Mouse (Mus musculus) heart, embryonic 14.5 days (tissue): ENCODE measurements at regions not wholly inside any gene's neighbourhood (a gene's known extent, or its start where the extent isn't known, plus 50 kb on each side); places are given as distances from the start of the nearest gene placed in this dataset.

Experiments used
- ATAC-seq: fragments of 200-750 bp; cut with Nextera tagmentation; 2 replicates; pipeline ENCODE4 v1.8.0; 2017; ENCODE audit warnings: low read depth, moderate TSS enrichment; ENCODE audit not compliant: insufficient number of reproducible peaks, insufficient read depth, low FRiP score
- H3K27ac ChIP-seq, 2 experiments: fragments of 200-500 bp in 1 of 2; fragments of 300-500 bp in 1 of 2; sonication (generic) in 1 of 2; replicated peaks in 1 of 2; 2 replicates each; pipeline ENCODE4 v1.5.1; 2012 to 2014; ENCODE audit warnings: low read depth in 2 of 2, low read length in 2 of 2, control low read depth in 1 of 2, mild to moderate bottlenecking in 1 of 2, mixed read lengths in 1 of 2; ENCODE audit not compliant: control insufficient read depth in 1 of 2, insufficient read depth in 1 of 2
- H3K27me3 ChIP-seq: fragments of 300-500 bp; sonication (generic); 2 replicates; pipeline ENCODE4 v1.6.1; 2014; ENCODE audit warnings: mild to moderate bottlenecking, low read length, control low read depth; ENCODE audit not compliant: control insufficient read depth, insufficient read depth
- H3K36me3 ChIP-seq: fragments of 300-500 bp; sonication (generic); 2 replicates; pipeline ENCODE4 v1.6.1; 2014; ENCODE audit warnings: mild to moderate bottlenecking, control low read depth, low read length, mixed read lengths; ENCODE audit not compliant: control insufficient read depth, insufficient read depth
- H3K4me1 ChIP-seq, 2 experiments: fragments of 200-500 bp in 1 of 2; fragments of 300-500 bp in 1 of 2; sonication (generic) in 1 of 2; 2 replicates each; pipeline ENCODE4 v1.6.1; 2012 to 2014; ENCODE audit warnings: low read length in 2 of 2, control low read depth in 1 of 2, mixed read lengths in 1 of 2; ENCODE audit not compliant: control insufficient read depth in 2 of 2, insufficient read depth in 2 of 2
- H3K4me2 ChIP-seq: fragments of 300-500 bp; sonication (generic); 2 replicates; pipeline ENCODE4 v1.6.1; 2014; ENCODE audit warnings: mild to moderate bottlenecking, low read length
- H3K4me3 ChIP-seq, 2 experiments: fragments of 200-500 bp in 1 of 2; fragments of 300-500 bp in 1 of 2; sonication (generic) in 1 of 2; 2 replicates each; pipeline ENCODE4 v1.5.1; 2012 to 2014; ENCODE audit warnings: low read length in 2 of 2, mild to moderate bottlenecking in 2 of 2, control low read depth in 1 of 2, low read depth in 1 of 2, moderate library complexity in 1 of 2; ENCODE audit not compliant: control insufficient read depth in 1 of 2, insufficient read depth in 1 of 2
- H3K9ac ChIP-seq: fragments of 300-500 bp; sonication (generic); 2 replicates; pipeline ENCODE4 v1.6.1; 2014; ENCODE audit warnings: mild to moderate bottlenecking, low read length
- H3K9me3 ChIP-seq: fragments of 300-500 bp; sonication (generic); 2 replicates; pipeline ENCODE4 v1.6.1; 2016; ENCODE audit warnings: low read length, control low read depth; ENCODE audit not compliant: control insufficient read depth
- WGBS: fragments of 180-500 bp; shearing (Covaris S2); extraction: QIAGEN DNeasy Blood & Tissue Kit; methylation state at CpG from one replicate; pipeline ENCODE4 v1.1.7; 2014; 5-methylcytosine and 5-hydroxymethylcytosine counted together

DNA sequence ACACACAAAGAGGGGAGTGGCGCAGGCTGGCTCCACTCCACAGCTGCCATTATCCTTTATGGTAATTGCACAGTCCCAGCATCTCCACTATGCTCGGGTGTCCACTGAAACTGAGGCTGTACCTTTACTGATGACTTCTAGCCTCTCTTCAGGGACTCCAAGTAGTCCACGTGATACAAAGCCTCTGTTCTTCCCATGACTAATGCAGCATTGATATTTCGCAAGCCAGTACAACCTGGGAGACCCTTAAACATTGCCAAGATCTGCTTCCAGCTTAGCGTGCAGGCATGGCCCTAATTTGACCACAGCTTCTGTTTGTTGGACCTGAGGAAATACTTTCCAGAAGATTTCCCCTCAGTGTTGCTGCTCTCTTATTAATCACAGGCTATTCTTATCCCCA, 215.8 kb downstream of the Galc start:
- Histone ChIP-seq H3K4me2 (no peak overlapping the region), H3K27me3 (no peaks in the 10 kb centered on the region), H3K27ac (no peak overlapping the region), H3K36me3 (no peaks in the 10 kb centered on the region), H3K9me3 (no peaks in the 10 kb centered on the region), H3K4me1 (peaks cover 0 to 3% of the 10 kb centered on the region in 2 experiments; a peak in 1 of 4 replicates), H3K9ac (no peak overlapping the region), H3K4me3 (no peak overlapping the region)
- ATAC-seq = no peak
- WGBS = 66% methylated on average over 5 of the region's 5 CpGs

DNA sequence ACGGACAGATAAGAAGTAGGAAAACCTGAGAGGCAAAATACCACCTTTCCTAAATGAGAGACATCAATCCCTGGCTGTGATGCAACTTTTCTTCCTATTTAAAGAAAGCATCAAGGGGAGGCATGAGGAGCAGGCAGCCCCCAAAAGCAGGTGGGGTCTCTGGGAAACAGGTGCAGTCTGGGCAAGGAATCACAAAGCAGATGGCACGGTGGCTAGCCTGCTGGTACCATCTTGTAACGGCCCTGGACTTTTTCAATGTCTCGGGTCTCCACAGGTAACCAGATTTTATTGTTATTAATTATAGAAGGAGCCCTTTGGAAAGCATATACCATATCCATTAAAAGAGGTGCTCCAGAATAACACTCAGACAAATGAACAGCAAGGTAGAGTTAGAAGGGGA, 219.6 kb downstream of the Galc start:
- Histone ChIP-seq H3K4me1 (no peaks in the 10 kb centered on the region), H3K27ac (no peak overlapping the region), H3K9ac (no peak overlapping the region), H3K27me3 (no peaks in the 10 kb centered on the region), H3K4me3 (no peak overlapping the region), H3K9me3 (no peaks in the 10 kb centered on the region), H3K36me3 (no peaks in the 10 kb centered on the region), H3K4me2 (no peak overlapping the region)
- 78% methylated on average over 4 of the region's 4 CpGs for WGBS
- no peak for ATAC-seq

DNA sequence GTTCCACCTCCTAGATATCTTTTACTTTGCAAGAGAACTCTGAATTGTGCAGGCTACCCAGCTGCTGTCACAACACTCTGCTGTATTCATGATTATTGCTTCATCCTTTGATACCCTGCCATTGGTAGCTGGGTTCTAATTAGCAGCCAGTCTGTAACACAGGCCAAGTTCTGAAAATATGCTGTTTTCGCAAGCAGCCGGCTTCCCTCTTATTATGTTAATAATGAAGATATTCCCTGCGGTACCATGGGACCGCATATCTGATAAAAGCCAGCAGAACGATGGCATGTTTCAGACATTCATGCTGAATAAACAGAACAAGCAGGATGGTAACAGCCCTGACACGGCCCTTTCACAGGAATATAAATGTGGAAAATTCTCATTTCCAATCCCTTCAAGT, 235.6 kb downstream of the Galc start:
- no peaks in the 10 kb centered on the region for H3K4me1 ChIP-seq
- ATAC-seq = no peak
- 79% methylated on average over 6 of the region's 6 CpGs for WGBS
- H3K4me2 ChIP-seq = no peak overlapping the region
- H3K27me3 ChIP-seq = no peaks in the 10 kb centered on the region
- H3K27ac ChIP-seq = no peak overlapping the region
- H3K9ac ChIP-seq = no peak overlapping the region
- H3K9me3 ChIP-seq = no peaks in the 10 kb centered on the region
- no peak overlapping the region for H3K4me3 ChIP-seq
- H3K36me3 ChIP-seq = no peaks in the 10 kb centered on the region

DNA sequence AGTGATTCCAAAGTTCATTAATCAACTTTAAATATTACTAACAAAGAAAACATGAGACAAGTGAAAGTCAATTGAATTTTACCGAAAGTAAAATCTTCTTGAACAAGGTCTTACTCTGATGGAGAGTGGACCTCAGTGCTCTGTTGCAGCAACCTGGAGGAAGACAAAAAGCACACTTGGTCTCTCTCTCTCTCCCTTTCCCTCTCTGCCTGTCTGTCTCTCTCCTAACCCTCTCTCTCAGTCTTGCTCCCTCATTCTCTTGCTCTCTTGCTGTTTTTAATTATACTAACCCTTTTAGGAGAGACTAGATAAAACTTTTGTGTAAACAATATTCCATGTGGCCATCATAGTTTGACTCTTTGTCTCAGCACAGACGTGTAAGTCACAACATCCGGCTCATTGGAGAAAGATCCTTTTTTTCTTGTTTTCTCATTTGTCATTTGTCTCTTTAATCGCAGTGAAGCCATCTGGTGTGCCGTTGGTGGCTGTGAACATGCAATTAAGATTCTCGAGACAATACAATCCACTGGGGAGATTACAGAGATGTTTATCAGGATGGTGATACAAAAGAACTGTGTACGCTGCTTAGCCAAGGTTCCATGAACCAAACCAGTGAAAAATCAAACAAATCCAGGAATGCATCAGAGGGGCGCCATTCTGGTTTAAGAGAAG, 244.5 kb downstream of the Galc start:
- Histone ChIP-seq H3K4me2 (no peak overlapping the region), H3K4me1 (no peaks in the 10 kb centered on the region), H3K36me3 (no peaks in the 10 kb centered on the region), H3K9ac (no peak overlapping the region), H3K4me3 (no peak overlapping the region), H3K27me3 (no peaks in the 10 kb centered on the region), H3K9me3 (no peaks in the 10 kb centered on the region), H3K27ac (no peak overlapping the region)
- ATAC-seq = no peak
- WGBS = 56% methylated on average over 8 of the region's 8 CpGs

DNA sequence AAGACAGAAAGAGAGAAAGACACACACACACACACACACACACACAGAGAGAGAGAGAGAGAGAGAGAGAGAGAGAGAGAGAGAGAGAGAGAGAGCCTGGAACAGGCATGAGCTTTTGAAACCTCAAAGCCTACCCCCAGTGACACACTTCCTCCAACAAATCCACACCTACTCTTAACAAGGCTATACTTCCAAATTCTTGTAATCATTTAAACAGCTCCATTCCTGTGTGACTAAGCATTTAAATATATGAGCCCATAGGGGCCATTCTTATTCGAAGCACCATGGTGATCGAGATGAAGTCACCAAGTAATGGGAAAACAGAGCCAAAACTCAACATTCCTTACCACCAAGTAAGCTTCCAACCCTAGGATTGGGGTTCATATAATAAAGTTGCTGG, 250.1 kb downstream of the Galc start:
- Histone ChIP-seq H3K4me3 (no peak overlapping the region), H3K9me3 (no peaks in the 10 kb centered on the region), H3K4me1 (peaks cover 0 to 4% of the 10 kb centered on the region in 2 experiments; a peak in 2 of 4 replicates), H3K27me3 (no peaks in the 10 kb centered on the region), H3K4me2 (no peak overlapping the region), H3K36me3 (no peaks in the 10 kb centered on the region), H3K9ac (no peak overlapping the region), H3K27ac (no peak overlapping the region)
- WGBS = 85% methylated on average over 2 of the region's 2 CpGs
- ATAC-seq = no peak

DNA sequence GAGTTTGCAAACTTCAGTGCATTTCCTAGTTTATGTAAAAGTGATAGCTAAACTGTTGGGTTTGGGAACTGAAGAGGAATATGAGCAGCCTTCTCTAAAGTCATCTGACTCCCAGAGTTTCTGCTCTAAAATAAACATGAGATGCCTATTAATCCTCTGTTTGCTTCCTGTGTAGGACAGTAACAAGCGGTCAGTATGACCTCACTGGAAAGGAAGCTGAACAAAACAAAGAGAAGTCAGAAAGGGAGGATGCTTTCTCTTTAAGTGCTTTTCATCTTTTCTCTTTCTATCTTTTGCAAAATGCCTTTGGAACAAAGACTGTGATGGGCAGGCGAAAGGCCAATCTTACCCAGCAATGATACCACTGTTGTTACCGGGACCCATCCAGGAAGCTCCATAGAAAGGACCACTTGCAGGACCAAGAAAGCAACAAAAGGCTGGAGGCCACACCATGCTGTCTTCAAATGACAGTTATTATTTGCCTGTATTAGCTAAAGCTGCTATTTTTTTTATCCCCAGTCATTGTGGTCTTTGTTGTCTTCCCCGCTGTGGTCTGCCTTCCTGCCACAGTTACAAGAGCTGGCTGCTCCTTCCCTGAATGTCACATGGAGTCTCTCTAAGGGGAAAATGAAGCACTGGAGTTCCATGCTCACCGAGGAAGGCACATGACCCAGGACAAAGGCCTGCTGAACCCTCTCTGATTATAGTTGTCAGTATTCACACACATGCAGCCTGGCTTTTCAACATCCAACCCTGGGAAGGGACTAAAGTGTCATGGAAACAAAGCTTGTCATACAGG, 253.4 kb downstream of the Galc start:
- Histone ChIP-seq H3K27me3 (no peaks in the 10 kb centered on the region), H3K36me3 (no peaks in the 10 kb centered on the region), H3K9ac (no peak overlapping the region), H3K27ac (no peak overlapping the region), H3K9me3 (no peaks in the 10 kb centered on the region), H3K4me3 (no peak overlapping the region), H3K4me1 (peaks cover 0 to 4% of the 10 kb centered on the region in 2 experiments; a peak in 2 of 4 replicates), H3K4me2 (no peak overlapping the region)
- 52% methylated on average over 5 of the region's 5 CpGs for WGBS
- no peak for ATAC-seq

DNA sequence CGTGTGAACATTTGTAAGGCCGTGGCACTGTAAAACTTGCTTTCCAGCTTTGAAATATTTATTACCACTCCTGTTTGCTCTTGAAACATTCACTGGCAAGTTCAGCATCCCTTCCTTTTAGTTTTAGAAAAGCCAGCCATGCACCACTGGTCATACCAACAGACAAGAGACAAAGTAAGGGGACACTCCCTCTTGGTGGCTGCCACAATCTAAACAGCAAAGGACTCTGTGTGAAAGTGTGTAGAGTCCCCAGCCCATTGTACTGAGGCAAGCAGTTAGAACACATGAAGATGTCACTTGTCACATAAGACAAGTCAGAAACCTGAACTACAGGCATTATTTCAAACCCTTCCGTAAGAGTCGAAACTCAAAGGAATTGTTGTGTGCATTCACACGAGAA, 257.0 kb downstream of the Galc start:
- no peak for ATAC-seq
- WGBS = 84% methylated on average over 5 of the region's 5 CpGs
- Histone ChIP-seq H3K4me2 (no peak overlapping the region), H3K4me3 (no peak overlapping the region), H3K9me3 (no peaks in the 10 kb centered on the region), H3K36me3 (no peaks in the 10 kb centered on the region), H3K27ac (no peak overlapping the region), H3K9ac (no peak overlapping the region), H3K27me3 (no peaks in the 10 kb centered on the region), H3K4me1 (peaks cover 0 to 4% of the 10 kb centered on the region in 2 experiments; a peak in 2 of 4 replicates)
